Mouse (Mus musculus): ENCODE measurements around the gene Por.

Por gene

GRCm38 (mm10) chr5:135669741-135670275 is at the start of gene Por:
TSS of gene Por (plus strand) at chr5:135670033.
- DNase-seq (ENCODE audit: low spot score), result peak; percentile 89

GRCm38 (mm10) chr5:135620526-135620925 is 49.3 kb upstream of the Por start:
- no peak for DNase-seq (ENCODE audit: low spot score)

DNA sequence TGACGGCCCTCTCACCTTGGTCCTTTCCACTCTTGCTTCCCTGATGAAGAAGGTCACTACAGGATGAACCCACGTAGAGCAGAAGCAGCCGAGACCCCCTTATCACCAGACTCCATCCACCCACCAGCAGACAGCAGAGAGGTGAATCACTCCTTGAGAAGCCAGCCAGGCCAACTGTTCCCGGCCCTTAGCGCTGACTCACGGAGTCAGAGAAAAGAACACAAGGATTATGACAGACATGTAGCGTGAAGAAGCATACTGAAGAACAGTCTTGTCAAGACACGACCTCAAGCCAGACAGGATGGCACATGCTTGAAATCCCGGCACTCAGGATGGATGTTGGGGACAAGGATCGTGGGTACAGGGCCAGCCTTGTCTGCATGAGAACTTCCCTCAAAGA is 48.1 kb upstream of the Por start:
- peak; percentile 58 for DNase-seq (ENCODE audit: low spot score)

DNA sequence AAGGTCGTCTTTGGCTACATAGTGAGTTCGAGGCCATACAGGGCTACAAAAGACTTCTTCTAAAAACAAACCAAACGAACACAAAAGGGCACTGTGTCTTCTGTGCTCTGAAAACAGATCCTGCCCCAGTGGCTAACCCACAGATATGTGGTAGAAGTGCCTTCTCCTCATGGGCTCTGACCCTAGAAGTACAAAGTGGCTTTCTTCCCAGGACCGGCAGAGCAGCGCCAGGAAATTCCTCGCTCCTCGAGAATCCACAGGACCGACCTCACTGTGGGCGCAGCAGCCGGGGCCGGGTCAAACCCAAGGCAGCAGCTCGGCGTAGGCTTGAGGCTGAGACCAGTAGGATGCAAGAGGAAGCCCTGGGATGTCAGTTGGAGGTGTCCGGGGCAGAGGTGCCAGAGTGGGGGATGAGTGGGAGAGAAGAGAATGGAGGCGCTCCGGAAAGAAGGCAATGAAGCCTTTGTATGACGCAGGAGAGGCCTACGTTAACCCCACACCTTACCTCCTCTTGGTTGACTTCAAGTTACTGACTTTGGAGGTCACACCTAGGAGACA is 46.7 kb upstream of the Por start:
- no peak for DNase-seq (ENCODE audit: low spot score)

- no peak for DNase-seq (ENCODE audit: low spot score)
These were observed 40.9 kb upstream of the Por start for GRCm38 (mm10) chr5:135628916-135629315.

DNA sequence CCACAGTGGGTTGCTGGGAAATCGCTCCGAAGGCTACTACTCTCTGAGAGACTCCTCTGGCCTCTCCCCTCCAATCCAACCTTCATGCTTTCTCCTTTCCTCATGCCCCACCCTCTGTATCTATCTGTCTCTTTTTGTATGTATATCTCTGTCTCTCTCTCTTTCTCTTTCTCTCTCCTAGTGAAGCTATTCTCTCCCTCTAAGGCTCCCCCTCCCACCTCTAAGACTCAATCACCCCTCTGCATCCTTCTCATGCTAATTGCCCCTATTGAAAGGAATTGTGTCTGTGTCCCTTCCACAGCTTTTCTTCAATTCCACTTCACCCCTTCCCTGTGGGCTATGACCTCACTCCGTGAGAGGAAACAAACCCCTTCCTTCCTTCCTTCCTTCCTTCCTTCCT is 40.4 kb upstream of the Por start:
- DNase-seq (ENCODE audit: low spot score), result no peak

GRCm38 (mm10) chr5:135630598-135630997 is 39.2 kb upstream of the Por start:
- DNase-seq (ENCODE audit: low spot score), result peak; percentile 85

DNA sequence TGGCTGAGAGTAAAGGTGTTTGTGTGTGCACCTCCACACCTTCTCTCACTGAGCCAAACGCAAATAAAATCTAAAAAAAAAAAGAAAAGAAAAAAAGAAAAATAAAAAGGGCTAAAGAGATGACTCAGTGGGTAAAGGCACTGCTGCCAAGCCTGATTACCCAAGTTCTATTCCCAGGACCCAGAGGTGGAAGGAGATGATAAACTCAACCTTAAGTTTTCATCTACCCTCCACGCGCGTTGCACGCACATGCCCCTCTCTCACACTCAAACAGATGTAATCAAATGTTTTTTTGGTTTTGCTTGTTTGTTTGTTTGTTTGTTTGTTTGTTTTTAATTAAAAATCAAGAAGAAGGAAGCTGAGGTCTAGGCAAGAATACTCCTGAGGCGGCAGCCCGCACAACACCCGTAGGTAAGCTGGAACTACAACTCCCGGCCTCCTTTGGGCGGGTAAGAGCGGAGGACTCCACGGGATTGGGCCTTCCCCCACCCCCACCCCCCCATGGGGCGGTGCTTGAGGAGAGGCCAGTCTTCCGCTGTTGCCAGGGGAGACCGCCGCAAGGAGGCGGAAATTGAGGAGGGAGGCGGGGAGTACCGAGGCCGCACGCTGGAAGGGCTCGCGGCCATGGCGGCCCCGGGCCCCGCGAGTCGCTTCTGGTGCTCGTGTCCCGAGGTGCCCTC is 37.6 kb upstream of the Por start, which contains the start of gene Rhbdd2:
Rhbdd2 (plus strand) TSS at position 502 of the 680 bp plus-strand sequence.
- DNase-seq (ENCODE audit: low spot score), result peak; percentile 99

DNA sequence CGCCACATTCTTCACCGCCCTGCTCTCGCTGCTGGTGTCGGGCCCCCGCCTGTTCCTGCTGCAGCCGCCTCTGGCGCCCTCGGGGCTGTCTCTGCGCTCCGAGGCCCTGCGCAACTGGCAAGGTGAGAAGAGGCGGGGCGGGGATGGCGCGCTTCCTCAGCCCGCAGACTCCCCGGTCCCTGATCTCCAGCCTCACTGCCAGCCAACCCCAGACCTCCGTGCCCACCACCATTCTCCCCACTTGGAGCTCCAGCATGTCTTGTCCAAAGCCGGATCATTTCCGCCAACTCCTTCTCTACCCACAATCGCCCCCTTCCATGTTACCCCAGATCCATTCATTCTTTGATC is 37.1 kb upstream of the Por start:
- no peak for DNase-seq (ENCODE audit: low spot score)

GRCm38 (mm10) chr5:135639760-135640458 is 29.9 kb upstream of the Por start:
- DNase-seq (ENCODE audit: low spot score), result no peak

- DNase-seq (ENCODE audit: low spot score), result no peak
These were observed 29.4 kb upstream of the Por start for GRCm38 (mm10) chr5:135640459-135640789.

GRCm38 (mm10) chr5:135641028-135641427 is 28.8 kb upstream of the Por start:
- no peak for DNase-seq (ENCODE audit: low spot score)

DNA sequence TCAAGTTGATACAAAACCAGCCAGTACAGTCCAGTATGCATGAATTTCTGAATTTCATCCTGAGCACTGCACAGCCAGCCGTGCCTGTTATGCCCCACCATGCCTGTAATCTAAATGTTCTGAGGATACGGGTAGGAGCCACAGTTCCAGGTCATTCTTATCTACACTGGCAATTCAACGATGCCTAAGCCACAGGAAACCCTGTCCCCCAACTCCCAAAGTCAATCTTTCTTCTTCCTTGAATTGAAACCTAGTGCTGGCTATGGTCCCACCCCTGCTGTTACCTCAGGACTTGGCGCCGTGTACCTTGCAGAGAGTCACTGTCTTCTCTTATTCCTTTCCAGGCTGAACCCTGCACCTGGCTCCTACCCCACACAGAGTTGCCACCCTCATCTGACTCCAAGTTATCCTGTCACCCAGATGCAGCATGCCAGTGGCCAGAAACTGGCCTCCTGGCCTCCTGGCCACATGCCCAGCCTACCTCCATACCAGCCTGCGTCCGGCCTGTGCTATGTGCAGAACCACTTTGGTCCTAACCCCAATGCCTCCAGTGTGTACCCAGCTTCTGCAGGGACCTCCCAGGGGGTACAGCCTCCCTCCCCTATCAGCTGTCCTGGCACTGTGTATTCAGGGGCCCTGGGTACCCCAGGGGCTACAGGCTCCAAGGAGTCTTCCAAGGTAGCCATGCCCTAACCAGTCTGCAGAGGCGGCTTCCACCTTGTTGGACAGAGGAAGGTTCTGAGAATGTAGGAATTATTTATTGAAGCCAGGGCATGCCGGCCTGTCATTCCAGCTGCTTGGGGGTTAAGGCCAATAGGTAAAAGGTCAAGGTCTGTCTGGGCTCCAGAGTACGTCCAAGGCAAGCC is 26.9 kb upstream of the Por start:
- DNase-seq (ENCODE audit: low spot score), result peak; percentile 53

GRCm38 (mm10) chr5:135643552-135643842 is 26.3 kb upstream of the Por start:
- no peak for DNase-seq (ENCODE audit: low spot score)

DNA sequence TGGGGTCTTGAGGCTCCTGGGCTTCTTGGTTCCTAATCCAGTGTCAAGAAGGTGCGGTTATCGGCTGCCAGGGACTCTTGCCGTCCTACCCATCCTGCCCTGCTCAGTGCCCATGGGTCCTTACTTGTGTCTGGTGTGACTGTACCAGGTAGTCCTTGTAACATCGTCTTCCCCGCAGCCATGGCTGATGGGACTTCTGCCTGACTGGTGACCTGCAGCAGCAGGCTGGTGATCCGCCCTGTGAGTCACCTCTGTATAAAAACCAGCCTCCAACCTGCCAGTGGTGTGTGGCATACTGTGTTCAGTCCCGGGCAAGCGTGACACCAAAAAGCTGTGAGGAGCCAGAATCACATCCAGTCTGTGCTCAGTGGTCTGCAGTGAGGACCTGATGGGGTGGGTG is 26.0 kb upstream of the Por start:
- DNase-seq (ENCODE audit: low spot score), result no peak

- no peak for DNase-seq (ENCODE audit: low spot score)
These were observed 24.5 kb upstream of the Por start for GRCm38 (mm10) chr5:135645330-135645729.

DNA sequence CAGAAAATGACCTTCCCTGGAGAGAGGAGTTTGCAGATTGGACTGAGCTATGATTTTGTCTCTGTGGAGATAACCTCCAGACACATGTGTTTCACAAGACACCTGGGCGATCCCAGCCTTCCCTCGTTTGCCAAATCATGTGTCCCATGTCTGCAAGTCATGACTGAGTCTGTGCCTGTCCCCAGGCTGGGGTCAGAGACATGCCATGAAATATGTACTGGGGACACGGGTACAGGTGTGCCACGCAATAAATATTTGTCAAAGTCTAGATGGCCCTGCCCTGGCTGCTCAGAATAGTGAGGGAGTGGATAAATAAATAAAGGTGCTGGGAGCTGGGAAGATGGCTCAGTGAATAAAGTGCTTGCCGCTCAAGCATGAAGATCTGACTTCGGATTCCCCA is 23.8 kb upstream of the Por start:
- DNase-seq (ENCODE audit: low spot score), result no peak

- DNase-seq (ENCODE audit: low spot score), result no peak
These were observed 21.1 kb upstream of the Por start for GRCm38 (mm10) chr5:135648461-135649308.

GRCm38 (mm10) chr5:135649309-135649633 is 20.6 kb upstream of the Por start:
- DNase-seq (ENCODE audit: low spot score), result no peak

- DNase-seq (ENCODE audit: low spot score), result no peak
These were observed 18.3 kb upstream of the Por start for GRCm38 (mm10) chr5:135651536-135651935.

DNA sequence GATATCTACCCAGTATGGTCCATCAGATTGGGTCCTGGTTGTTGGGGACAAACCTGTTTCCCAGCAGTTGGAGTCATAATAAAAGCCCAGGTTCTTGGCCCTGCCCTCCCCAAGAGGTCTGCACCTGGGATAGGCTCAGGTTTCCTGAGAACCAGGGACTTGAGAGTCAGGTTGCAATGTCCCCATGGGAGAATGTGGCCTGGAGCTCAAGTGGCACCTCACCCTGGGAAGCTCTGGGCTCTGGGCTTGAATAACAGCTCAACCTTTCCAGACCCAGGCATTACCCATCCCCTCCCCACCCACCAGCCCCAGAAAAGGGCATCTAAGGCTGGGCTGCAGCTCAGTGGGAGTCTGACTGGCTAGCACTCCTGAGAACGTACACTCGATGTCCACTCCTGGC is 16.6 kb upstream of the Por start:
- DNase-seq (ENCODE audit: low spot score), result no peak

- no peak for DNase-seq (ENCODE audit: low spot score)
These were observed 13.8 kb upstream of the Por start for GRCm38 (mm10) chr5:135656046-135656445.
